Mouse (Mus musculus): Measurements from ENCODE around the gene Stag1. TPM values are rescaled to one million over a fixed set of nuclear protein-coding genes. Genes with fewer than 3 reads are reported as not detected.

Stag1 gene
- total RNA-seq, 1 experiment from 2014 or later: 98.8 TPM

- no peak for ATAC-seq (ENCODE audit: extremely low read depth, insufficient number of reproducible peaks, low FRiP score, poor library complexity, severe bottlenecking)
Observed at GRCm38 (mm10) chr9:100997138-100997537, 399.5 kb downstream of the Stag1 start.

GRCm38 (mm10) chr9:101002053-101002452 is 404.5 kb downstream of the Stag1 start:
- ATAC-seq (ENCODE audit: extremely low read depth, insufficient number of reproducible peaks, low FRiP score, poor library complexity, severe bottlenecking): no peak

GRCm38 (mm10) chr9:101002841-101003240 is 405.2 kb downstream of the Stag1 start:
- no peak for ATAC-seq (ENCODE audit: extremely low read depth, insufficient number of reproducible peaks, low FRiP score, poor library complexity, severe bottlenecking)

GRCm38 (mm10) chr9:101003302-101003701 is 405.7 kb downstream of the Stag1 start:
- ATAC-seq (ENCODE audit: extremely low read depth, insufficient number of reproducible peaks, low FRiP score, poor library complexity, severe bottlenecking): no peak

- ATAC-seq (ENCODE audit: extremely low read depth, insufficient number of reproducible peaks, low FRiP score, poor library complexity, severe bottlenecking): no peak
Observed at GRCm38 (mm10) chr9:101005866-101006265, 408.3 kb downstream of the Stag1 start.

Other genes starting within 250 kb of the Stag1 start
- gene Il20rb, start 111.0 kb upstream of the Stag1 start, total RNA-seq (2017): 1.1 and 2.0 TPM in 2 replicates
- gene Nck1, start 51.7 kb upstream of the Stag1 start, total RNA-seq (2017): 44.1 and 47.6 TPM in 2 replicates
- gene Slc35g2, start 26.7 kb upstream of the Stag1 start, total RNA-seq (2017): not detected in 2 replicates